Mouse (Mus musculus) lung, postnatal 0 days (tissue): ENCODE data around the gene Olfr1240.

ENCODE experiments used
- CTCF ChIP-seq: IDR thresholded peaks from 2 replicates; pipeline ENCODE4 v1.5.1; 2016; ENCODE audit warnings: antibody characterized with exemption, mild to moderate bottlenecking
- EP300 ChIP-seq: IDR thresholded peaks from 2 replicates; pipeline ENCODE4 v1.6.1; 2016; ENCODE audit warnings: antibody characterized with exemption, mild to moderate bottlenecking, control low read depth

DNA sequence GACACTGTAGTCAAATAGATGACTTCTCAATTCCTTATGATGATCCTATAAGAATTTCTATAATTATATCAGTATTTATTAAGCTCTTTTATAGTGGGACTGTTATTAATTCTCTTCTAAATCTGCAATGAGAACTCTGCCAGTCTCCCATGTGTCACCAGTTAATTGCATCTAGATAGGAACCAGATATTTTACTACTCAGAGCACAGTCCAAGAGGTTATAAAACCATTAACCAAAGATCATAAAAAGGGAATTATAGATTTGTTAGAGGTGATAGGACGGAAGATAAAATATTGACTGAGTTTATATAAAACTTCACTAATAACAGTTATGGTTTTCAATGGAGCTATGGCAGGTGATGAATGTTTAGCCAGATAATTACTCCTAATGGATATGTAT lies 41.9 kb downstream of the Olfr1240 start:
- TF ChIP-seq EP300 (no peak), CTCF (no peak)
